9 mouse cellular contexts compared by ENCODE assay signal in the genomic region with DNA sequence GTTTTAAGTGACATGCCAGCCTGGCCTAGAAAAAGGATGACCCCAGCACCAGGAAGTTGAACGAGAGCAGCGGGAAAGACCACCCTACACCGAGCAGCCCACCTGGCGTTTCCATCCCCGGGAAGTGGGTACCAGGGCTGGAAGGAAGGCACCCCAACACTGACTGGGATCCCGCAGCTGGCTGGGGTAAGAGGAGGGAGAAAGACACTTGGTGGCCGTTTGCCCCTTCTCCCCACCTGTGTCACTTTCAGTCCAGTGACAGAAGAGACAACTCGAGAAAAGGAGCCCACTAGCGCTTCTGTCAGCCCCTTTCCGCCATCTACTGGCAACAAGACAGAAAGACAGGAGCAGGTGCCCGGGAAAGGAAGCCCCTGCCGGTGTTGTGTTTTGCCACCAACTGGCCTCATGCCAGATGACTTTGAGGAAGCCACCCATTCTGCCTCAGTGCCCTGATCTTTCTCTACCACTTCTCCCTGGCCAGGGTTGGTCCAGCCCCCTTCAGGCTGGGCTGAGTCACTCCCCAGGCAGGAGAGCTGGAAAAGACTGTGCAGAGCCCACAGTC. TPM values are rescaled to one million over a fixed set of nuclear protein-coding genes. Genes with fewer than 3 reads are reported as not detected.
DNase-seq lines count a peak whose midpoint lies in the region; ATAC-seq and TF ChIP-seq lines count a peak whose summit lies in the region.
"Had no signal": no experiment of that assay in that cellular context is flagged by ENCODE, and none has a peak within 500 bp of the region (broad histone marks: within the 10 kb centered on the region; RNA-seq: fewer than 3 reads in every experiment).

Rufy4 (plus strand) TSS at position 551 of the 562 bp plus-strand sequence.

- H3K4me1 ChIP-seq in E14TG2a.4 (replicated peaks; ENCODE audit: low read depth, low read length): peaks cover 18% of the 10 kb centered on the region
- peaks cover 11% of the 10 kb centered on the region; the same call in 1 of the 2 replicates for H3K4me1 ChIP-seq in forebrain, embryonic 14.5 days (ENCODE audit: control insufficient read depth, insufficient read depth, low read length)
- peaks cover 9% of the 10 kb centered on the region; the same call in 1 of the 2 replicates for H3K4me1 ChIP-seq in liver, postnatal 0 days (ENCODE audit: insufficient read depth)
- H3K4me1 ChIP-seq in neural tube, embryonic 13.5 days (replicated peaks): peaks cover 29% of the 10 kb centered on the region

- WGBS in forebrain, embryonic 14.5 days: under 1% methylated on average over 12 of the region's 12 CpGs
- under 1% methylated on average over 12 of the region's 12 CpGs for WGBS in liver, postnatal 0 days (ENCODE audit: insufficient replicate concordance)
- WGBS in neural tube, embryonic 13.5 days: 0% methylated on average over 12 of the region's 12 CpGs

- peak; percentile 67 for TF ChIP-seq CTCF in E14TG2a.4 (conservative IDR thresholded peaks at IDR 0.05; ENCODE audit: low read length)
- TF ChIP-seq CTCF in liver, postnatal 0 days (IDR thresholded peaks at IDR 0.05; ENCODE audit: low read depth): peak; percentile 81

- peak within 1 kb of the TSS; percentile 87 for H3K4me2 ChIP-seq in forebrain, embryonic 14.5 days (ENCODE audit: low read length)
- peak within 1 kb of the TSS; percentile 83 for H3K4me2 ChIP-seq in liver, postnatal 0 days (ENCODE audit: low read depth, low read length)
- H3K4me2 ChIP-seq in neural tube, embryonic 13.5 days: peak within 1 kb of the TSS; percentile 70

- no peak within 1 kb of the TSS for H3K27ac ChIP-seq in forebrain, embryonic 14.5 days (ENCODE audit: low read depth, low read length)
- H3K27ac ChIP-seq in liver, postnatal 0 days (ENCODE audit: low read depth): no peak within 1 kb of the TSS
- no peak within 1 kb of the TSS for H3K27ac ChIP-seq in neural tube, embryonic 13.5 days (replicated peaks)

- H3K9ac ChIP-seq in forebrain, embryonic 14.5 days (ENCODE audit: low read length): peak within 1 kb of the TSS; percentile 67
- peak within 1 kb of the TSS; percentile 39 for H3K9ac ChIP-seq in liver, postnatal 0 days (replicated peaks)
- H3K9ac ChIP-seq in neural tube, embryonic 13.5 days: peak within 1 kb of the TSS; percentile 67

- peaks cover 83% of the 10 kb centered on the region for H3K27me3 ChIP-seq in E14TG2a.4 (ENCODE audit: insufficient read depth, low read length)
- no peaks in the 10 kb centered on the region for H3K27me3 ChIP-seq in forebrain, embryonic 14.5 days (replicated peaks; ENCODE audit: control insufficient read depth, insufficient read depth, low read length)
- peaks cover 11% of the 10 kb centered on the region; the same call in 1 of the 2 replicates for H3K27me3 ChIP-seq in liver, postnatal 0 days (ENCODE audit: insufficient read depth, low read length)
- peaks cover 29% of the 10 kb centered on the region for H3K27me3 ChIP-seq in neural tube, embryonic 13.5 days

- TF ChIP-seq EP300 in liver, postnatal 0 days (IDR thresholded peaks at IDR 0.05; ENCODE audit: low read depth): no peak

- H3K4me3 ChIP-seq in E14TG2a.4 (replicated peaks; ENCODE audit: low read length): peak within 1 kb of the TSS; percentile 78
- H3K4me3 ChIP-seq in forebrain, embryonic 14.5 days (ENCODE audit: low read depth, low read length): peak within 1 kb of the TSS; percentile 46
- peak within 1 kb of the TSS; percentile 47 for H3K4me3 ChIP-seq in liver, postnatal 0 days (ENCODE audit: low read depth, low read length)
- H3K4me3 ChIP-seq in neural tube, embryonic 13.5 days: peak within 1 kb of the TSS; percentile 45

- peak; percentile 56 for DNase-seq in c-Kit-positive CD71-positive TER-119-negative erythroid progenitor cells, embryonic 14.5 days (ENCODE audit: low read depth)
- DNase-seq in forebrain, embryonic 14.5 days (ENCODE audit: low spot score): peak; percentile 90
- DNase-seq in heart, postnatal 14 days: peak; percentile 61 to 80
- peak; percentile 79 to 86 for DNase-seq in kidney, postnatal 4 days
- peak; percentile 79 for DNase-seq in liver, postnatal 0 days
- DNase-seq in telencephalon, adult 2 months (ENCODE audit: low read depth, low spot score): peak; percentile 11

- no peaks in the 10 kb centered on the region for H3K9me3 ChIP-seq in E14TG2a.4 (ENCODE audit: low read length)
- no peaks in the 10 kb centered on the region for H3K9me3 ChIP-seq in forebrain, embryonic 14.5 days (replicated peaks; ENCODE audit: control insufficient read depth, low read length)
- H3K9me3 ChIP-seq in liver, postnatal 0 days (ENCODE audit: low read length): no peaks in the 10 kb centered on the region
- no peaks in the 10 kb centered on the region for H3K9me3 ChIP-seq in neural tube, embryonic 13.5 days

- intact Hi-C loops in heart, postnatal 14 days (cut with DNase I): loop anchor here (1.0 to 2.0 kb wide), 2 partner anchors 42 to 224 kb away; no protein-coding TSS in a partner anchor

- no peaks in the 10 kb centered on the region for H3K36me3 ChIP-seq in E14TG2a.4 (ENCODE audit: insufficient read depth, low read length)
- no peaks in the 10 kb centered on the region for H3K36me3 ChIP-seq in forebrain, embryonic 14.5 days (ENCODE audit: control insufficient read depth, insufficient read depth, low read length)
- H3K36me3 ChIP-seq in liver, postnatal 0 days (replicated peaks; ENCODE audit: insufficient read depth, low read length): no peaks in the 10 kb centered on the region
- H3K36me3 ChIP-seq in neural tube, embryonic 13.5 days: no peaks in the 10 kb centered on the region

- ATAC-seq in forebrain, embryonic 14.5 days: peak; percentile 54
- ATAC-seq in liver, postnatal 0 days: peak; percentile 71
- peak; percentile 48; the same call in 1 of the 2 replicates for ATAC-seq in neural tube, embryonic 13.5 days (ENCODE audit: low read depth)

RNA-seq across cellular contexts. Expression of gene Rufy4, which starts in this region (rescaled TPM):
- 0.24 and 0.27 TPM in 2 replicates for polyA plus RNA-seq in forebrain, embryonic 14.5 days (2014; fragmentation: Nextera tagmentation; extraction: Ambion mirVana)
- total RNA-seq in heart, postnatal 14 days (2021): 1 to 10 TPM; 1.4 to 1.5 TPM
- 0.20 TPM in 1 of 2 replicates, not detected in the other for polyA plus RNA-seq in liver, postnatal 0 days (2015; fragmentation: Nextera tagmentation; extraction: Ambion mirVana)
- 0.14 TPM in 1 of 2 replicates, not detected in the other for polyA plus RNA-seq in neural tube, embryonic 13.5 days (2015; fragmentation: Nextera tagmentation; extraction: Ambion mirVana)
- total RNA-seq: layer of hippocampus, adult 18-20 months had no signal

Comparison
In these comparisons a context has a peak if more than half of its experiments do, and no peak if none do; other contexts are left out.
1. Peak in DNase-seq, ATAC-seq, H3K4me3 ChIP-seq, H3K9ac ChIP-seq and H3K4me2 ChIP-seq in forebrain, embryonic 14.5 days; RNA of the gene not detected or under 1 TPM.
2. Peak in DNase-seq, ATAC-seq, H3K4me3 ChIP-seq, H3K9ac ChIP-seq and H3K4me2 ChIP-seq in liver, postnatal 0 days; RNA of the gene not detected or under 1 TPM.
3. Peak in ATAC-seq, H3K4me3 ChIP-seq, H3K9ac ChIP-seq and H3K4me2 ChIP-seq in neural tube, embryonic 13.5 days; RNA of the gene not detected or under 1 TPM.
4. DNase-seq: peak in every context shown above with its lines; median percentile 90 in forebrain, embryonic 14.5 days; 82 in kidney, postnatal 4 days; 79 in liver, postnatal 0 days; 70 in heart, postnatal 14 days; 56 in c-Kit-positive CD71-positive TER-119-negative erythroid progenitor cells, embryonic 14.5 days; 11 in telencephalon, adult 2 months.